Mouse (Mus musculus): ENCODE data around the gene Fbxo47. TPM values are rescaled to one million over a fixed set of nuclear protein-coding genes. Genes with fewer than 3 reads are reported as not detected.
"Not testable (repeated sequence)": the region's sequence is repeated elsewhere in the genome, so short reads cannot be mapped to it uniquely, and the experiment has no call there.

The Fbxo47 gene
- total RNA-seq, 2 experiments from 2014 or later = 3.6 to 4.5 TPM

DNA sequence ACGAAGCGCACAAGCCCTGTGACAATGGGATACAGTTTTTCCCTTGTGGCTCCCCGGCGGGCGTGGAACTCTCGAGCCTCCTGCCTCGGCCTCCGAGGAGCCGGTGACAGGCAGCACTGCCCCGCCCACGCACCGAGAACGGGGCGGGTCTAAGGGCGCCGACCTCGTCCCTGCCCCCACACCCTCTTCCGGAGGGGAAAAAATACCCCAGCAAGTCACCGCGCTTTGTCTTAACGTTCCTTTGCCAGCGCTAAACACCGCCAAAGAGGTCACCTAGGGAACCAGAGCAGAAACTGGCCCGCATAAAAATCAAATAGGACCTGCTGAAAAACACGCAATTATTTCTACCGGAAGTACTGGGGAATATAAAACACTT is 424 bp downstream of the Fbxo47 start:
- DNase-seq (ENCODE audit: low spot score in 2 of 2) = peak; percentile 53 to 57

DNA sequence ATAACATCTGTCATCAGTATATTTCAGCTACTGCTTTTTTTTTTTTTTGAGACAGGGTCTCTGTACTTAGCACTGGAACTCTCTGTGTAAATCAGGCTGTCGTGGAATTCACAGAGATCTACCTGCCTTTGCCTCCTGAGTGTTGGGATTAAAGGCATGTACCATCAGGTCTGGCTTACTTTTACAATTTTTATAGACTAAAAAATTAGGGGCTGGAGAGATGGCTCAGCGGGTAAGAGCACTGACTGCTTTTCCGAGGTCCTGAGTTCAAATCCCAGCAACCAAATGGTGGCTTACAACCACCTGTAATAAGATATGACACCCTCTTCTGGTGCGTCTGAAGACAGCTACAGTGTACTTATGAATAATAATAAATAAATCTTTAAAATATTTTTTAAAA is 3.6 kb downstream of the Fbxo47 start:
- DNase-seq (ENCODE audit: low spot score in 2 of 2) = no peak

GRCm38 (mm10) chr11:97877341-97877740 is 6.6 kb downstream of the Fbxo47 start:
- no peak for DNase-seq (ENCODE audit: low spot score in 2 of 2)

DNA sequence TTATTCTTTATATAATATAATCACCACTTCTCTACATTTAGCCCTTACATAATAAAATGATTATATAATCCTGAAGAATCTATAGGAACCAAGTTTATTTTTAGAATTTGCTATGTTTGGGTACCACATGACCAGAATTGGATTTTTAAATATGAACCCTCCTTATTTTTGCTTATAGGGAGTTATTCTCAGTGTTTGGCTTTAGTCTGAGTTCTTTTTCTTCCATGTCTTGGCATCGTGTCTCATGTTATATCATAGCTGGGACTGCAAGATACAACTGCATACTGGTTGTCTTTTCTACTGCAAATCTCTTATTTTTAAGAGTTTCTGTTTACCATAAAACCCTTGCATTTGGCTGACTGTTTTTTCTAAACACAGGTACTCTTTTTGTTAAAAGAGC is 9.6 kb downstream of the Fbxo47 start:
- no peak for DNase-seq (ENCODE audit: low spot score in 2 of 2)

DNA sequence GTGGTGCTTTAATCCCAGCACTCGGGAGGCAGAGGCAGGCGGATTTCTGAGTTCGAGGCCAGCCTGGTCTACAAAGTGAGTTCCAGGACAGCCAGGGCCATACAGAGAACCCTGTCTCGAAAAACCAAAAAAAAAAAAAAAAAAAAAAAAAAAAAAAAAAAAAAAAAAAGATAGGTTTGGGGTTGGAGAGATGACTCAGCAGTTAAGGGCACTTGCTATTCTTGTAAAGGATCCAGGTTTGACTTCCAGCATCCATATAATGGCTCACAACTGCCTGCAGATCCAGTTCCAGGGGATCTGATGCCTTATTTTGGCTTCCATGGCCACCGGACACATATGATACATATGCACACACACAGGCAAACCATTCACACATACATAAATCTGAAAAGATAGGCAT is 11.6 kb downstream of the Fbxo47 start:
- not testable (repeated sequence) for DNase-seq (ENCODE audit: low spot score in 2 of 2)

DNA sequence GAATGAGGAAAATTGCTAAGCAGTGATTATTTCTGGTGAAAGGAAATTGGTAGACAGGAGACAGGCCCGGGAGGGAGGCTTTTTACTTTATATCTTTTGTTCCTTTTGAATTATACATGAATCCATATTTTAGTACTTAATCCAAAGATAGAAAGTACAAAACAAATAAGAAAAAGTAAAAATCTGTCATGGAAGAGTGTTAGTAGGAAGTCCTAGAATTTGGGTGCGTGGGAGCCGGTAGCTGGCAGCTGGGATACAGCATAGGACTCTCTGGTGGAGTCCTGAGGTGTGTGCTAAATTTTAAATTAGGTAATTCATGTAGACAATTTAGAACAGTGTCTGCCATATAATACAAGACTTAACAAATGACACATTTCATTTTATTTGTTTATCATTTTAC is 16.4 kb downstream of the Fbxo47 start:
- DNase-seq (ENCODE audit: low spot score in 2 of 2) = peak; percentile 39 to 67

DNA sequence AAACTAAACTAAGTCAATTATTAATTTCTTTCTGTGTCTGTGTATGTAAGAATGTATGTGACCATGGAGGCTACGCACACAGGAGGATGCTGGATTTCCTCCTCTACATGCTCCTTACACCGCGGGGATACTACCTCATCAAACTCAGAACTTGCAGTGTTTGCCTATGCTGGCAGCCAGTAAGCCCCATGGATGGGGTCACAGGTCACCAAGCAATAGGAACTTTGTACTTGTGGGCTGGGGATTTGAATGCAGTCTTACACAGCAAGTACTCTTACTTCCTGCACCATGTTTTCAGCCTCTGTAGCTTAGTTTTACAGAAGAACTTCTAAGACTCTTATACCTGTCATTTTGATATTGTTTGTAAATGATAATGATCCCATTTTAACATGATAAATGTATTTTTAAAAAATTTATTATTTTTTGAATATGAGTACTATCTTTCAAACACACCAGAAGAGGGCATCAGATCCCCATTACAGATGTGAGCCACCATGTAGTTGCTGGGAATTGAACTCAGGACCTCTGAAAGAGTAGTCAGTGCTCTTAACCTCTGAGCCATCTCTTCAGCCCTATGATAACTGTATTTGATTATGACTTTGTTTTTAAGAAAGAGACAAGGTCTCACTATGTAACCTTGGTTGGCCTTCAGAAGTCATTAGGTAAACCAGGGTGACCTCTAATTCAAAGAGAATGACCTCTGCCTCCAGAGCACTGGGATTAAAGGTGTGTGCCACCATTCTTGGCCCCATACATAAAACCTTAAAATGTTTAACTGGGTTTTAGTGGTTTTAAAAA is 17.7 kb downstream of the Fbxo47 start:
- DNase-seq (ENCODE audit: low spot score in 2 of 2) = no peak

- DNase-seq (ENCODE audit: low spot score in 2 of 2) = no peak
These were observed 18.5 kb downstream of the Fbxo47 start for GRCm38 (mm10) chr11:97865421-97865820.

DNA sequence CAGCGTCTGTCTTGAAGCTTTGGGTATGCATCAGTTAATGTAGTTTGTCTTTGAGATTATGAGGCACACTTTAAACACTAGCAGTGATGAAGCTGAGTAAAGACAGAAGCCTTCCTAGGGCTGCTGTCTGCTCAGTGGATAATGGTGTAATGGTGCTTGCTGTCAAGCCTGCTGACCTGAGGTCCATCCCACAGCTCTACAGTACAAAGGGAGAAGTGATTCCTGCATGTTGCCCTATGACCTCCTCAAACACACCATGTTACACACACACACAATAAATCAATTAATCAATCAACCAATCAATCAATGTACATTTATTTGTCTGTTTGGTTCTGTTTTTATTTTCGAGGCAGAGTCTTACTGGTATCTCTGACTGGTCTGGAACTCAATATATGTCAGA is 21.8 kb downstream of the Fbxo47 start:
- no peak for DNase-seq (ENCODE audit: low spot score in 2 of 2)

GRCm38 (mm10) chr11:97855473-97855872 is 28.5 kb downstream of the Fbxo47 start:
- DNase-seq (ENCODE audit: low spot score in 2 of 2) = no peak

DNA sequence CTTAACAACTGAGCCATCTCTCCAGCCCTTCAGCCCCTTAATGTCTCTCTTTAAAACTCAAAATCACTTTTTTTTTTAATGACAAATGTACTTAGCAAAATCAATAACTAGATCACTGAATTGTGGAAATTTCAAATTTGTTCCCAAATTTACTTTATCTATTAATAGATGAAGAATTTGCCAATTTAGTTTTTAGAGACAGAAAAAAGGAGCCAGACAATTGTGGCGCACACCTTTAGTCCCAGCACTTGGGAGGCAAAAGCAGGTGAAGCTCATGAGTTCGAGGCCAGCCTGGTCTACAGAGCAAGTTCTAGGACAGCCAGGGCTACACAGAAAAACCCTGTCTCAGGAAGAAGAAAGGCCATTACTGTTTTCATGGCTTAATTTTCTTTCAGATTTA is 32.4 kb downstream of the Fbxo47 start:
- no peak for DNase-seq (ENCODE audit: low spot score in 2 of 2)

- no peak for DNase-seq (ENCODE audit: low spot score in 2 of 2)
These were observed 33.6 kb downstream of the Fbxo47 start for GRCm38 (mm10) chr11:97850367-97850766.

DNA sequence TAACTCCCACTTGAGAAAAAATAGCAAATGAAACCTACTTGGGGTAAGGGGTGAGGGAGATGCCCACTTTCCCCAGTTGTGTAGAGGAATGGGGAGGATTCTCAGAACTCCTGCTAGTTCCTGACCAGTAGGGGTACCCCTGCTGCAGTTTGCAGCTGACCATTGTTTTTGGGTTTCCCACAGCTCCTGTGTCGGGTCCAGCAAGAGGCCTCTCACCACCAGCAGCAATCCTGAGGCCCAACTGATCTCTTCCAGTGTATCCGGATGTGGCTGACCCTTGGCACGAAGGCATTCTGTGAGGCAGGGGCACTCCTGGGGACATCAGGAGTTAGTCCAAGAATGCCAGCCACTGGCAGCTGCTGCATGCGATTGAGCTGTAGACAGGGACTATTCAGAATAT is 42.0 kb downstream of the Fbxo47 start:
- DNase-seq (ENCODE audit: low spot score in 2 of 2) = peak in 1 of 2 experiments; percentile 37

- peak; percentile 89 to 94 for DNase-seq (ENCODE audit: low spot score in 2 of 2)
These were observed 42.8 kb downstream of the Fbxo47 start for GRCm38 (mm10) chr11:97840991-97841661.

GRCm38 (mm10) chr11:97840539-97840954 is 43.4 kb downstream of the Fbxo47 start, which contains the start of gene B230217C12Rik:
Gene B230217C12Rik (plus strand): TSS chr11:97840780.
- no peak for DNase-seq (ENCODE audit: low spot score in 2 of 2)

DNA sequence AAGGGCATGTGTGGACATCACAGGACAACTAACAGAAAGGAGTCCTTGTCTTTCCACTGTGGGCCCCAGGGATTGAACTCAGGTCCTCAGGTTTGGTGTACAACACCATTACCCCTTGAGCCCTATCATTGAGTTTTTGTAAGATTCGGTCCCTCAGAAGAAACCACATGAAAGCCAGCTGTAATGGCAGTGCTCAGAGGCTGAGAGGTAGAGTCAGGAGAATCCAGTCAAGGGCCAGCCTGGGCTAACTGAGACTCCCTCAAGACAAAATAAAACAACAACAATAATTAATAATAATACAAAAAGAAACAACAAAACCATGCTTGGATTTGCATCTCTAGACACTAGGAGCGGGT is 43.8 kb downstream of the Fbxo47 start:
- DNase-seq (ENCODE audit: low spot score in 2 of 2) = no peak

DNA sequence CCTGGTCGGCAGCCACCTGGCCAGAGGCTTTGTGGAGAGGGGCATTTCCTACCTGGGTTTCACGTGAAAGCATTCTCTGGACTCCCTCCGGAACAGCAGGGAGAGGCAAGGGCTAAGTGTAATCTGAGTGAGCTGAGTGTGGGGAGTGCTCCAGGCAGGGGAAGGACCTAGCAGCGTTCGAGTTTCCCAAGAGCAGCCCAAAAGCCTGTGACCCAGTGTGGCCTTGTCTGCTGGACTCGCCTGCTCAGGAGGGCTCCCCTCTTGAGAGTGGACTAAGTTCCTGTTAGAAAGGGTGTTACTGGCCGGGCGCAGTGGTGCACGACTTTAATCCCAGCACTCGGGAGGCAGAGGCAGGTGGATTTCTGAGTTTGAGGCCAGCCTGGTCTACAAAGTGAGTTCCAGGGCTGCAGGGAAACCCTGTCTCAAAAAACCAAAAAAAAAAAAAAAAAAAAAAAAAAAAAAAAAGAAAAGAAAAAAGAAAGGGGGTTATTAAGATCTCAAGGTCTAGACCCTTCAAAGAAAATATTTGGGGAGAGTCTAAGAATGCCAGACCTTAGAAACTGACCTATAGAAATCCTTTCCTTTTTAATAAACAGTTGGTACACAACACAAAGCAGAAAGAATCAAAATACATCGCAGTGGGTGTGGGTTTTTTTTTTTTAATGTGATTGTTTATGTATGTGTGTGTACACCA is 44.4 kb downstream of the Fbxo47 start:
- no peak for DNase-seq (ENCODE audit: low spot score in 2 of 2)

- DNase-seq (ENCODE audit: low spot score in 2 of 2) = no peak
These were observed 45.0 kb downstream of the Fbxo47 start for GRCm38 (mm10) chr11:97838779-97839440.

- no peak for DNase-seq (ENCODE audit: low spot score in 2 of 2)
These were observed 46.3 kb downstream of the Fbxo47 start for GRCm38 (mm10) chr11:97837641-97838149.

DNA sequence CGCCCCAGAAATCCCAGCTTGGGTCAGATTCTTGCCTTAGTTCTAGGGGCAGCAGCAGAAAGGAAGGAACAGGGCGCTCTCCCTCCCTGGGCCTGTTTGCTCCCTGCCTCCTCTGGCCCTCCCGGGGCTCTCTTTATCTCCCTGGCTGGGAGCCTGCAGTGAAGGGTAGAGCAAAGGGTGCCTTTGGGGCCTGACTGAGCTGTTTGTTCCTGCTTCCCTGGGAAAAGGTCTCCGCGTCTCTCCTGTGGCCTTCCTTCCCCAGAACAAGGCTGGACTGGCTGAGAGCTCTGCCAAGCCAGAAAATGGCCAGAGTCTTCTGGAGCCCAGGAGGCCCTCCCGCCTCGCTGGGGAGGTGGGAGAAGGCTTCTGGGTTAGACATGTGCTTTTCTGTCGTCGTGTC is 46.9 kb downstream of the Fbxo47 start:
- not testable (repeated sequence) for DNase-seq (ENCODE audit: low spot score in 2 of 2)

GRCm38 (mm10) chr11:97836541-97836940 is 47.4 kb downstream of the Fbxo47 start:
- DNase-seq (ENCODE audit: low spot score in 2 of 2) = no peak

All from left cerebral cortex, adult 18-20 months (tissue).